Mouse (Mus musculus): Measurements from ENCODE around the gene Gm49373. TPM values are rescaled to one million over a fixed set of nuclear protein-coding genes. Genes with fewer than 3 reads are reported as not detected.

The Gm49373 gene
- polyA plus RNA-seq, 1 experiment from 2014 or later, result 0.18 TPM

DNA sequence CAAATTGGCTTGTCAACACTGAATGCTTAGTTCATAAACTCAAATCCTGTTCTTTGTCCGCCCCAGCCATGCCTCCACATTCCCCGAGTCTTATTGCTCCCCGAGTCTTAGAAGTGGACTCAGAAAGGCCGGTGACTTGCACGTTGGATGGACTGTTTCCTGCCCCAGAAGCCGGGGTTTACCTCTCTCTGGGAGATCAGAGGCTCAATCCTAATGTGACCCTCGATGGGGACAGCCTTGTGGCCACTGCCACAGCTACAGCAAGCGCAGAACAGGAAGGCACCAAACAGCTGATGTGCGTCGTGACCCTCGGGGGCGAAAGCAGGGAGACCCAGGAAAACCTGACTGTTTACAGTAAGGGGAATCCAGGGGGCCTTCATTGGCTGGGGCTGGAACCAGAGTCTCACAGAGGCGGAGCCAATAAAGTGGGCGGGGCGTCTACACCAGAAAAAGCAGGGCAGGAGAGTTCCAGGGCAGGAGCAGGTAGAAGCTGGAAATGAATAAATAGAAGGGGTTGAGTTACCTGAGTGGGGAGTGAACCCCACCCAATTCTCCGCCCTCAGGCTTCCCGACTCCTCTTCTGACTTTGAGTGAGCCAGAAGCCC lies 38.3 kb downstream of the Gm49373 start:
- Histone ChIP-seq H3K27me3 (ENCODE audit: control insufficient read depth, insufficient read depth, low read depth, low read length) (peaks cover 72% of the 10 kb centered on the region), H3K9me3 (replicated peaks; ENCODE audit: control insufficient read depth, low read length) (no peaks in the 10 kb centered on the region), H3K4me1 (ENCODE audit: control insufficient read depth, low read depth, low read length) (peaks cover 44% of the 10 kb centered on the region), H3K27ac (ENCODE audit: low read length) (no peak overlapping the region), H3K36me3 (ENCODE audit: control insufficient read depth, insufficient read depth) (no peaks in the 10 kb centered on the region), H3K4me3 (ENCODE audit: low read depth, low read length) (no peak overlapping the region), H3K4me2 (ENCODE audit: low read depth, low read length) (no peak overlapping the region), H3K9ac (ENCODE audit: low read depth, low read length) (no peak overlapping the region)
- ATAC-seq (ENCODE audit: low read depth), result no peak
- 7% methylated on average over 17 of the region's 17 CpGs for WGBS (ENCODE audit: insufficient replicate concordance)

DNA sequence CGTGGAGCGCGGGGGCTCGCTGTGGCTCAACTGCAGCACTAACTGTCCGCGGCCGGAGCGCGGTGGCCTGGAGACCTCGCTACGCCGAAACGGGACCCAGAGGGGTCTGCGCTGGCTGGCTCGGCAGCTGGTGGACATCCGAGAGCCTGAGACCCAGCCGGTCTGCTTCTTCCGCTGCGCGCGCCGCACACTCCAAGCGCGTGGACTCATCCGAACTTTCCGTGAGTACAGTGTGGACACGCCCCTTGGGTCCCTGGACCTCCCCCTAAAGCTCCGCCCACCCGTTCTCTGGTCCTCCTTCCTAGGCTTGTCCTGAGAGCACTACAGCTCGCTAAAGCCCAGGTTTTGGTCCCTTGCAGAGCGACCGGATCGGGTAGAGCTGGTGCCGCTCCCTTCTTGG lies 39.8 kb downstream of the Gm49373 start:
- H3K36me3 ChIP-seq (ENCODE audit: control insufficient read depth, insufficient read depth), result no peaks in the 10 kb centered on the region
- peak overlapping the region; percentile 99 for H3K4me2 ChIP-seq (ENCODE audit: low read depth, low read length)
- ATAC-seq (ENCODE audit: low read depth), result peak; percentile 47
- peaks cover 64% of the 10 kb centered on the region for H3K27me3 ChIP-seq (ENCODE audit: control insufficient read depth, insufficient read depth, low read depth, low read length)
- H3K4me3 ChIP-seq (ENCODE audit: low read depth, low read length), result peak overlapping the region; percentile 76
- WGBS (ENCODE audit: insufficient replicate concordance), result under 1% methylated on average over 33 of the region's 34 CpGs
- H3K9me3 ChIP-seq (replicated peaks; ENCODE audit: control insufficient read depth, low read length), result no peaks in the 10 kb centered on the region
- H3K9ac ChIP-seq (ENCODE audit: low read depth, low read length), result peak overlapping the region; percentile 59
- H3K27ac ChIP-seq (ENCODE audit: low read length), result no peak overlapping the region
- H3K4me1 ChIP-seq (ENCODE audit: control insufficient read depth, low read depth, low read length), result peaks cover 50% of the 10 kb centered on the region

- H3K4me3 ChIP-seq (ENCODE audit: low read depth, low read length), result peak overlapping the region; percentile 76
- no peaks in the 10 kb centered on the region for H3K36me3 ChIP-seq (ENCODE audit: control insufficient read depth, insufficient read depth)
- H3K9me3 ChIP-seq (replicated peaks; ENCODE audit: control insufficient read depth, low read length), result no peaks in the 10 kb centered on the region
- WGBS (ENCODE audit: insufficient replicate concordance), result 1% methylated on average over 7 of the region's 7 CpGs
- ATAC-seq (ENCODE audit: low read depth), result no peak
- no peak overlapping the region for H3K27ac ChIP-seq (ENCODE audit: low read length)
- H3K4me1 ChIP-seq (ENCODE audit: control insufficient read depth, low read depth, low read length), result peaks cover 57% of the 10 kb centered on the region
- peak overlapping the region; percentile 99 for H3K4me2 ChIP-seq (ENCODE audit: low read depth, low read length)
- peaks cover 58% of the 10 kb centered on the region for H3K27me3 ChIP-seq (ENCODE audit: control insufficient read depth, insufficient read depth, low read depth, low read length)
- H3K9ac ChIP-seq (ENCODE audit: low read depth, low read length), result peak overlapping the region; percentile 66
Measured at GRCm38 (mm10) chr9:21032491-21032890, 40.4 kb downstream of the Gm49373 start.

DNA sequence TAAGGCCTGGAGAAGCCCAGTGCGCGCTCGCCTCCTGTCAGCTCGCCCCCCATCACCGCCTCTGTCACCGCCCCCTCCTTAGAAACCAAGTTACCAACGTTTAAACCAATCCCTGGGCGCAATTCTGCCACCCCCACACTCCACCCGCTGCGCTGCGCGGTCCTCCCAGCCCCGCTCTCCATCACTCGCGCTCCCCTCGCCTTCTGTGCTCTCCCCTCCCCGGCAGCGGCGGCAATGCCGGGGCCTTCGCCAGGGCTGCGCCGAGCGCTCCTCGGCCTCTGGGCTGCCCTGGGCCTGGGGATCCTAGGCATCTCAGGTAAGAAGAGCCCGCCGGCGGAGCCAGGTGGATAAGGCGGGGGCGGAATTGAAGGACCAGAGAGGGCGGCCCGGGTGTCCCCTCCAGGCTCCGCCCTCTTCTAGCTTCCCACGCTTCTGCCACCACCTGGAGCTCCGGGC lies 41.0 kb downstream of the Gm49373 start, which contains the start of gene Icam5:
Gene Icam5, plus strand, starts transcription at position 178 of the 456 bp plus-strand sequence.
- H3K4me3 ChIP-seq (ENCODE audit: low read depth, low read length), result peak within 1 kb of the TSS; percentile 76
- no peaks in the 10 kb centered on the region for H3K9me3 ChIP-seq (replicated peaks; ENCODE audit: control insufficient read depth, low read length)
- ATAC-seq (ENCODE audit: low read depth), result no peak
- peak within 1 kb of the TSS; percentile 66 for H3K9ac ChIP-seq (ENCODE audit: low read depth, low read length)
- H3K4me1 ChIP-seq (ENCODE audit: control insufficient read depth, low read depth, low read length), result peaks cover 56% of the 10 kb centered on the region
- H3K27me3 ChIP-seq (ENCODE audit: control insufficient read depth, insufficient read depth, low read depth, low read length), result peaks cover 52% of the 10 kb centered on the region
- peak within 1 kb of the TSS; percentile 99 for H3K4me2 ChIP-seq (ENCODE audit: low read depth, low read length)
- H3K36me3 ChIP-seq (ENCODE audit: control insufficient read depth, insufficient read depth), result no peaks in the 10 kb centered on the region
- peak within 1 kb of the TSS; percentile 91 for H3K27ac ChIP-seq (ENCODE audit: low read length)
- under 1% methylated on average over 35 of the region's 35 CpGs for WGBS (ENCODE audit: insufficient replicate concordance)

- Histone ChIP-seq H3K4me2 (ENCODE audit: low read depth, low read length) (peak overlapping the region; percentile 99), H3K9ac (ENCODE audit: low read depth, low read length) (peak overlapping the region; percentile 66), H3K27me3 (ENCODE audit: control insufficient read depth, insufficient read depth, low read depth, low read length) (peaks cover 47% of the 10 kb centered on the region), H3K36me3 (ENCODE audit: control insufficient read depth, insufficient read depth) (no peaks in the 10 kb centered on the region), H3K9me3 (replicated peaks; ENCODE audit: control insufficient read depth, low read length) (no peaks in the 10 kb centered on the region), H3K4me3 (ENCODE audit: low read depth, low read length) (peak overlapping the region; percentile 76), H3K27ac (ENCODE audit: low read length) (peak overlapping the region; percentile 91), H3K4me1 (ENCODE audit: control insufficient read depth, low read depth, low read length) (peaks cover 56% of the 10 kb centered on the region)
- no peak for ATAC-seq (ENCODE audit: low read depth)
- WGBS (ENCODE audit: insufficient replicate concordance), result under 1% methylated on average over 36 of the region's 36 CpGs
Measured at GRCm38 (mm10) chr9:21031251-21031895, 41.5 kb downstream of the Gm49373 start.

GRCm38 (mm10) chr9:21030781-21031250 lies 42.1 kb downstream of the Gm49373 start:
- H3K4me3 ChIP-seq (ENCODE audit: low read depth, low read length), result peak overlapping the region; percentile 76
- ATAC-seq (ENCODE audit: low read depth), result peak; percentile 69
- H3K9me3 ChIP-seq (replicated peaks; ENCODE audit: control insufficient read depth, low read length), result no peaks in the 10 kb centered on the region
- H3K27me3 ChIP-seq (ENCODE audit: control insufficient read depth, insufficient read depth, low read depth, low read length), result peaks cover 41% of the 10 kb centered on the region
- peak overlapping the region; percentile 99 for H3K4me2 ChIP-seq (ENCODE audit: low read depth, low read length)
- under 1% methylated on average over 13 of the region's 13 CpGs for WGBS (ENCODE audit: insufficient replicate concordance)
- no peaks in the 10 kb centered on the region for H3K36me3 ChIP-seq (ENCODE audit: control insufficient read depth, insufficient read depth)
- peak overlapping the region; percentile 96 for H3K27ac ChIP-seq (ENCODE audit: low read length)
- H3K9ac ChIP-seq (ENCODE audit: low read depth, low read length), result peak overlapping the region; percentile 92
- peaks cover 56% of the 10 kb centered on the region for H3K4me1 ChIP-seq (ENCODE audit: control insufficient read depth, low read depth, low read length)

GRCm38 (mm10) chr9:21030055-21030600 lies 42.8 kb downstream of the Gm49373 start:
- ATAC-seq (ENCODE audit: low read depth), result no peak
- Histone ChIP-seq H3K4me1 (ENCODE audit: control insufficient read depth, low read depth, low read length) (peaks cover 56% of the 10 kb centered on the region), H3K9me3 (replicated peaks; ENCODE audit: control insufficient read depth, low read length) (no peaks in the 10 kb centered on the region), H3K27me3 (ENCODE audit: control insufficient read depth, insufficient read depth, low read depth, low read length) (peaks cover 34% of the 10 kb centered on the region), H3K4me2 (ENCODE audit: low read depth, low read length) (peak overlapping the region; percentile 99), H3K27ac (ENCODE audit: low read length) (peak overlapping the region; percentile 96), H3K36me3 (ENCODE audit: control insufficient read depth, insufficient read depth) (no peaks in the 10 kb centered on the region), H3K9ac (ENCODE audit: low read depth, low read length) (peak overlapping the region; percentile 92), H3K4me3 (ENCODE audit: low read depth, low read length) (peak overlapping the region; percentile 76)
- WGBS (ENCODE audit: insufficient replicate concordance), result 11% methylated on average over 22 of the region's 22 CpGs

DNA sequence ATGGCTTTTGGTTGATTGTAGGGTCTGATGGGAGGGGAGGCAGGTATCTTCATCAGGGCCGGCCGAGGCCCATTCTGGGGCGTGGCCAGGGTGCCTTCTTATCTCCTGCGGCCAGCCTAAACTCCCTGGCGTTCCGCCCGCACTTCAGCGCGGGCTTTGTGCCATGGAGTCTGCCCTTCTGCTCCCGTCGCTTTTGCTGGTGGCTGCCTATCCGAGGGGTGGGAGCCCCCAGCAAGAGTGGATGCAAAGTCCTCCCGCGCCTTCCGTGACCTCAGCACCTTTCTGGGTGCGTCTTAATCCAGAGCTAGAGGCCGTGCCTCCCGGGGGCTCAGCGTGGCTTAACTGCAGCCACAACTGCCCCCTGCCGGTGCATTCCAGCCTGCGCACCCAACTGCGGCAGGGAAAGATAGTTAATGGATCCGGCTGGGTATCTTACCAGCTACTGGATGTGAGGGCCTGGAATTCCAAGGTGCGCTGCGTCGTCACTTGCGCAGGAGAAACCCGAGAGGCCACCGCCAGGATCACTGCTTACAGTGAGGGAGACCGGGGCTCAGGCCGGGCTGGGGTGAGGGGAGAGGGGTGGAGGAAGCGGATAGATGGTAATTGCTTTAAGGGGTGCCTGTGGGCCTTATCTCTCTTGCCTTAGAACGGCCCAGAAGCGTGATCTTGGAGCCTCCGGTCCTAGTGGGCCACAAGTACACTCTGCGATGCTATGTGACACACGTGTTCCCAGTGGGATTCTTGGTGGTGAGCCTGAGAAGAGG lies 43.4 kb downstream of the Gm49373 start, which contains the start of gene Icam4:
Gene Icam4, plus strand, starts transcription at position 83 of the 764 bp plus-strand sequence.
- Histone ChIP-seq H3K4me3 (ENCODE audit: low read depth, low read length) (peak within 1 kb of the TSS; percentile 76), H3K4me1 (ENCODE audit: control insufficient read depth, low read depth, low read length) (peaks cover 53% of the 10 kb centered on the region), H3K27ac (ENCODE audit: low read length) (peak within 1 kb of the TSS; percentile 96), H3K36me3 (ENCODE audit: control insufficient read depth, insufficient read depth) (no peaks in the 10 kb centered on the region), H3K27me3 (ENCODE audit: control insufficient read depth, insufficient read depth, low read depth, low read length) (peaks cover 28% of the 10 kb centered on the region), H3K4me2 (ENCODE audit: low read depth, low read length) (peak within 1 kb of the TSS; percentile 99), H3K9ac (ENCODE audit: low read depth, low read length) (peak within 1 kb of the TSS; percentile 92), H3K9me3 (replicated peaks; ENCODE audit: control insufficient read depth, low read length) (no peaks in the 10 kb centered on the region)
- under 1% methylated on average over 37 of the region's 37 CpGs for WGBS (ENCODE audit: insufficient replicate concordance)
- peak; percentile 82 for ATAC-seq (ENCODE audit: low read depth)
